Mouse (Mus musculus): ENCODE measurements around the gene 1700022I11Rik. TPM values are rescaled to one million over a fixed set of nuclear protein-coding genes. Genes with fewer than 3 reads are reported as not detected.
"Not testable (repeated sequence)": the region's sequence is repeated elsewhere in the genome, so short reads cannot be mapped to it uniquely, and the experiment has no call there.

The 1700022I11Rik gene
- polyA plus RNA-seq, 1 experiment = not detected

DNA sequence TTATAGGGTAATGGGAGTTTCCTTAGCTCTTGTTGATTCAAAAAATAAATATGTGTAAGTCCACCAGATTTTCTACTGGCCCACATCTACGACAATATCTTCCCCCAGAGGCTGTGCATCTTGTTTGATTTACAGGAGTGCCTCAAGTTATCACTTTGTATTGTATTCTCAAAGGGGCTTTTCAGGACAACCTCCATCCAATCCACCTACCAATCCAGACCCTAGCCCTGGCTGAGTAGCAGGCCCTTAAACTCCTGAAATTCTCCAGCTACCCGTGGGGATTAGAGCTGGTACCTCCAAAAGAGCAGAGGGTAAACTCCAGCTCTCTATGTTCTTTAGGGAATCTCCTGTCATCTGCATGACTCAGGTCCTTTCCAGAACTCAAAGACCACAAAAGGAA is 28.6 kb downstream of the 1700022I11Rik start:
- no peak overlapping the region for H3K27ac ChIP-seq (ENCODE audit: control insufficient read depth, insufficient read depth, low read length)
- peaks cover 4% of the 10 kb centered on the region for H3K4me1 ChIP-seq (replicated peaks; ENCODE audit: control insufficient read depth, insufficient read depth, low read length)
- H3K36me3 ChIP-seq (ENCODE audit: control insufficient read depth, insufficient read depth, low read length) = peaks cover 26% of the 10 kb centered on the region
- H3K27me3 ChIP-seq (ENCODE audit: control insufficient read depth, insufficient read depth, low read length) = no peaks in the 10 kb centered on the region
- TF ChIP-seq POLR2A (IDR thresholded peaks at IDR 0.05; ENCODE audit: control insufficient read depth, extremely low read depth, insufficient read depth, low read length, poor library complexity) = no peak
- TF ChIP-seq CTCF (IDR thresholded peaks at IDR 0.05; ENCODE audit: borderline replicate concordance, control insufficient read depth, extremely low read depth, insufficient read depth, low read length, poor library complexity) = no peak
- 39% methylated on average over 2 of the region's 2 CpGs for WGBS
- DNase-seq = no peak
- H3K4me3 ChIP-seq (ENCODE audit: control insufficient read depth, insufficient read depth, low read length) = no peak overlapping the region

DNA sequence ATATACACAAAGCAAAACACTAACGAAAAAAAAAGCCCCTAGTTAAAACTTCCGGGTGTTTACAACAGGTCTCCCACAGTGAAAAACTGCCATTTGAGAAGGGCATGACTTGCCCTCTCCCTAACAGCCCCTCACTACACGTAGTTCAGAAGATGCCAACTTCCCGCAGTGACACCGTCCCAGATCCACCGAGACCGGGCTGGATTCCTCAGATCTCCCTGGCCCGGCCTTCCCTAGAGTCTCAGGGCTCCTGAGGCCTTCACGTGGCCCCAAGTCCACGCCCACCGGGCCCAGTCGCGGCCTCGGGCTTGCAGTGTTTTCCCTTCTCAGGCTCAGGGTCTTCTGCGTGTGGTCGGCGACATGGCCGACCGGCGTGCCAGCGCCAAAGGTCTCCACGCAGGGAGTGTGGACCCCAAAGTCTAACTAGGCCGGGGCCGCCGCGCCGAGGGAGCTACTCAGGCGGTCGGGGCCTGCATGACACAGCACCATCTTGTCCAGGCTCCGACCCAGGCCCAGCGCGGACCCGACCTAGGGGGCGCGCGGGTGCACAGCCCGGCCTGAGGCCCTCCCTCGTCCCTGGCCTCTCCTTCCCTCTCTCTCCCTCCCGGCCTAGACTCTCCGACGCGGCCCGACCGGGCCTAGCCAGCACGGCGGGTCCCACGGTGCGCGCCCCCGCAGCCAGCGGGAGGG is 30.2 kb downstream of the 1700022I11Rik start:
- Histone ChIP-seq H3K4me1 (replicated peaks; ENCODE audit: control insufficient read depth, insufficient read depth, low read length) (peaks cover 4% of the 10 kb centered on the region), H3K27ac (ENCODE audit: control insufficient read depth, insufficient read depth, low read length) (peak overlapping the region; percentile 85), H3K27me3 (ENCODE audit: control insufficient read depth, insufficient read depth, low read length) (no peaks in the 10 kb centered on the region), H3K4me3 (ENCODE audit: control insufficient read depth, insufficient read depth, low read length) (peak overlapping the region; percentile 100), H3K36me3 (ENCODE audit: control insufficient read depth, insufficient read depth, low read length) (peaks cover 11% of the 10 kb centered on the region)
- peak; percentile 73 for DNase-seq
- WGBS = under 1% methylated on average over 51 of the region's 51 CpGs
- TF ChIP-seq POLR2A (IDR thresholded peaks at IDR 0.05; ENCODE audit: control insufficient read depth, extremely low read depth, insufficient read depth, low read length, poor library complexity) (no peak), CTCF (IDR thresholded peaks at IDR 0.05; ENCODE audit: borderline replicate concordance, control insufficient read depth, extremely low read depth, insufficient read depth, low read length, poor library complexity) (0 out of 2 replicates have a peak, but pooled peaks have one; percentile 27)

- peak within 1 kb of the TSS; percentile 85 for H3K27ac ChIP-seq (ENCODE audit: control insufficient read depth, insufficient read depth, low read length)
- TF ChIP-seq CTCF (IDR thresholded peaks at IDR 0.05; ENCODE audit: borderline replicate concordance, control insufficient read depth, extremely low read depth, insufficient read depth, low read length, poor library complexity) = 0 out of 2 replicates have a peak, but pooled peaks have one; percentile 37
- H3K27me3 ChIP-seq (ENCODE audit: control insufficient read depth, insufficient read depth, low read length); H3K4me1 ChIP-seq (replicated peaks; ENCODE audit: control insufficient read depth, insufficient read depth, low read length); H3K36me3 ChIP-seq (ENCODE audit: control insufficient read depth, insufficient read depth, low read length): not testable (repeated sequence)
- 2% methylated on average over 56 of the region's 56 CpGs for WGBS
- peak; percentile 99 for DNase-seq
- H3K4me3 ChIP-seq (ENCODE audit: control insufficient read depth, insufficient read depth, low read length) = peak within 1 kb of the TSS; percentile 100
Measured at GRCm38 (mm10) chr4:43000141-43000986, 31.0 kb downstream of the 1700022I11Rik start, which contains the start of gene Vcp. Gene Vcp, minus strand, starts transcription at chr4:43000507.

DNA sequence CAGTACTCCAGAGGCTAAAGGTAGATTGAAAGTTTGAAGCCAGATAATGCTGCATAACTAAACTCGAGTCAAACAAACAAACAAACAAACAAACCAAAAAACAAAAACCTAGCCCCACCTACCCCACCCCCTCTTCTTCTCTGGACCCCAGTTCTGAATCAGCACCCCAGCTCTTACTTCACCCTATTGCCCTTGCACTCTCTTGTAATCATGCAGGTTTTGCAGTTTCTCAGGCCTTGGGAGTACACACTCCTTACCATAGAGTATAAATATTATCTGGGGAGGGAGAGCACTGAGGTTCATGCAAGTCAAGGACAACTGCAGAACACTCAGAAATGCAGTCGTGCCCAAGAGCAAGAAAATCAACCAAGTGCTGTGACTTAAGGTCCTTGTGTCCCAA is 31.9 kb downstream of the 1700022I11Rik start:
- H3K27ac ChIP-seq (ENCODE audit: control insufficient read depth, insufficient read depth, low read length) = no peak overlapping the region

DNA sequence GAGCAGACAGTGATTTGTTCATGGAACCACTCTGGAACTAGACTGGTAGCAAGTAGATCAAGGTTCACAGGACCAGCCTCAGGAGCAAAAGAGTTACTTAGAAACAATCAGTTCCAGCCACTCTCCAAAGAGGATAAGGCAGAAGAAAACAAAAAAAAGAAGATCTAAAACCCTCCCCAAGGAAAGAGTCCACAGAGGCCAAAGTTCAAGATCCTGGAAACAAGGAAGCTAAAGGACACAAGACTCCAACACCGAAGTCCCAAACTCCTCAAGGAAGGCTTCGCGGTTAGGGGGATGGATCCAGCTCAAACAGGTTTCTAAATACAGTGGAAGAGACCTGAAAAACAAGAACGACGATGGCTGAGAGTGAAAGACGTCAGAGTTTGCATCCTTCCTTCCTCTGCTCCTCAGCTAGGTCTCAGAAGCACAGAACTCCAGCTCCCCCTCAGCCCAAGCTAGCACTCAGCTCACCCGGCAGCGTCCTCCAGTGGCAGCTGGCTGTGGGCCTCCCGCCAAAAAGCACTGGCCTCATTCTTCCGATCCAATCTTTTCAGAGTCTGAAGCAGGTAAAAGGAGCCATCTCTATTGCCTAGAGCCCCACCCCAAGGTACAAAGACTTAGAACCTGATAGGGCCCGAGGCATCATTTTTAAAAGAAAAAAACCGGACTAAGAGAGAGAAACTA is 33.5 kb downstream of the 1700022I11Rik start:
- DNase-seq = no peak
- Histone ChIP-seq H3K27ac (ENCODE audit: control insufficient read depth, insufficient read depth, low read length) (no peak overlapping the region), H3K27me3 (ENCODE audit: control insufficient read depth, insufficient read depth, low read length) (no peaks in the 10 kb centered on the region), H3K4me1 (replicated peaks; ENCODE audit: control insufficient read depth, insufficient read depth, low read length) (peaks cover 4% of the 10 kb centered on the region), H3K36me3 (ENCODE audit: control insufficient read depth, insufficient read depth, low read length) (no peaks in the 10 kb centered on the region), H3K4me3 (ENCODE audit: control insufficient read depth, insufficient read depth, low read length) (no peak overlapping the region)
- TF ChIP-seq CTCF (IDR thresholded peaks at IDR 0.05; ENCODE audit: borderline replicate concordance, control insufficient read depth, extremely low read depth, insufficient read depth, low read length, poor library complexity) (no peak), POLR2A (IDR thresholded peaks at IDR 0.05; ENCODE audit: control insufficient read depth, extremely low read depth, insufficient read depth, low read length, poor library complexity) (no peak)
- WGBS = 93% methylated on average over 12 of the region's 12 CpGs

More for the DNA sequence above, 31.9 kb downstream of the 1700022I11Rik start:
- 93% methylated on average over 2 of the region's 2 CpGs for WGBS
- no peak overlapping the region for H3K4me3 ChIP-seq (ENCODE audit: control insufficient read depth, insufficient read depth, low read length)
- no peak for DNase-seq
- H3K27me3 ChIP-seq (ENCODE audit: control insufficient read depth, insufficient read depth, low read length) = no peaks in the 10 kb centered on the region
- no peaks in the 10 kb centered on the region for H3K36me3 ChIP-seq (ENCODE audit: control insufficient read depth, insufficient read depth, low read length)
- peaks cover 4% of the 10 kb centered on the region for H3K4me1 ChIP-seq (replicated peaks; ENCODE audit: control insufficient read depth, insufficient read depth, low read length)
- TF ChIP-seq CTCF (IDR thresholded peaks at IDR 0.05; ENCODE audit: borderline replicate concordance, control insufficient read depth, extremely low read depth, insufficient read depth, low read length, poor library complexity) = no peak
- TF ChIP-seq POLR2A (IDR thresholded peaks at IDR 0.05; ENCODE audit: control insufficient read depth, extremely low read depth, insufficient read depth, low read length, poor library complexity) = no peak

- Histone ChIP-seq H3K27ac (ENCODE audit: control insufficient read depth, insufficient read depth, low read length) (no peak overlapping the region), H3K4me3 (ENCODE audit: control insufficient read depth, insufficient read depth, low read length) (no peak overlapping the region), H3K4me1 (replicated peaks; ENCODE audit: control insufficient read depth, insufficient read depth, low read length) (peaks cover 6% of the 10 kb centered on the region), H3K27me3 (ENCODE audit: control insufficient read depth, insufficient read depth, low read length) (no peaks in the 10 kb centered on the region), H3K36me3 (ENCODE audit: control insufficient read depth, insufficient read depth, low read length) (no peaks in the 10 kb centered on the region)
- TF ChIP-seq CTCF (IDR thresholded peaks at IDR 0.05; ENCODE audit: borderline replicate concordance, control insufficient read depth, extremely low read depth, insufficient read depth, low read length, poor library complexity) (no peak), POLR2A (IDR thresholded peaks at IDR 0.05; ENCODE audit: control insufficient read depth, extremely low read depth, insufficient read depth, low read length, poor library complexity) (no peak)
- DNase-seq = no peak
- over 99% methylated on average over 3 of the region's 3 CpGs for WGBS
Measured at GRCm38 (mm10) chr4:43004951-43005350, 35.5 kb downstream of the 1700022I11Rik start.
